Mouse (Mus musculus) E14TG2a.4 (cell line): ENCODE data around the gene Mkrn1.
"Not testable (repeated sequence)": the region's sequence is repeated elsewhere in the genome, so short reads cannot be mapped to it uniquely, and the experiment has no call there.

Experiments used
- H3K27me3 ChIP-seq: 2 replicates; pipeline ENCODE4 v1.6.1; 2014; ENCODE audit warnings: low read length, control low read depth; ENCODE audit not compliant: insufficient read depth
- H3K36me3 ChIP-seq: 2 replicates; pipeline ENCODE4 v1.6.1; 2014; ENCODE audit warnings: low read length, control low read depth; ENCODE audit not compliant: insufficient read depth
- H3K4me1 ChIP-seq: replicated peaks from 2 replicates; pipeline ENCODE4 v1.6.1; 2014; ENCODE audit warnings: low read depth, low read length, control low read depth
- H3K4me3 ChIP-seq: replicated peaks from 2 replicates; pipeline ENCODE4 v1.5.1; 2014; ENCODE audit warnings: mild to moderate bottlenecking, low read length
- H3K9me3 ChIP-seq: 2 replicates; pipeline ENCODE4 v1.6.1; 2014; ENCODE audit warnings: low read length, control low read depth
- CTCF ChIP-seq: conservative IDR thresholded peaks from 2 replicates; pipeline ENCODE4 v1.5.1; 2014; ENCODE audit warnings: low read length
- NANOG ChIP-seq: IDR thresholded peaks from 2 replicates; pipeline ENCODE4 v1.6.1; 2014; ENCODE audit warnings: borderline replicate concordance, low read length, mixed read lengths
- POU5F1 ChIP-seq: IDR thresholded peaks from 2 replicates; pipeline ENCODE4 v1.6.1; 2014; ENCODE audit warnings: low read length, borderline replicate concordance

Gene Mkrn1

DNA sequence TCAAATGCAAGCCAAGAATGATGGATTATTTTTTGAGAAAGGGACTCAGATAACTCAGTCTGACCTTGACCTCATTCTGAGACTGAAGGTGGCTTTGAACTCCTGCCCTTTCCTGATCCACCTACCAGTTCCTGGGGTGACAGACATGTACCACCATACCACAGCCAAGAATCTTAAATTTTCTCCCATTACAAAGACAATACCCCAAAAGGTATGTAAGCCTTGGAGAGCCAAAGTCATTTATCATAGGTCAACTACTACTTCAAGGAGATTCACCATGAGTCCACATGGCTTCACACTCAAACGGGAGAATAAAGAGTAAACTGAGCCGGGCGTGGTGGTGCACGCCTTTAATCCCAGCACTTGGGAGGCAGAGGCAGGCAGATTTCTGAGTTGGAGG lies 30.3 kb upstream of the Mkrn1 start:
- no peaks in the 10 kb centered on the region for H3K27me3 ChIP-seq
- H3K36me3 ChIP-seq, result no peaks in the 10 kb centered on the region
- H3K4me1 ChIP-seq, result peaks cover 75% of the 10 kb centered on the region
- no peaks in the 10 kb centered on the region for H3K9me3 ChIP-seq
- TF ChIP-seq POU5F1 (no peak), NANOG (no peak), CTCF (no peak)
- H3K4me3 ChIP-seq, result no peak overlapping the region

DNA sequence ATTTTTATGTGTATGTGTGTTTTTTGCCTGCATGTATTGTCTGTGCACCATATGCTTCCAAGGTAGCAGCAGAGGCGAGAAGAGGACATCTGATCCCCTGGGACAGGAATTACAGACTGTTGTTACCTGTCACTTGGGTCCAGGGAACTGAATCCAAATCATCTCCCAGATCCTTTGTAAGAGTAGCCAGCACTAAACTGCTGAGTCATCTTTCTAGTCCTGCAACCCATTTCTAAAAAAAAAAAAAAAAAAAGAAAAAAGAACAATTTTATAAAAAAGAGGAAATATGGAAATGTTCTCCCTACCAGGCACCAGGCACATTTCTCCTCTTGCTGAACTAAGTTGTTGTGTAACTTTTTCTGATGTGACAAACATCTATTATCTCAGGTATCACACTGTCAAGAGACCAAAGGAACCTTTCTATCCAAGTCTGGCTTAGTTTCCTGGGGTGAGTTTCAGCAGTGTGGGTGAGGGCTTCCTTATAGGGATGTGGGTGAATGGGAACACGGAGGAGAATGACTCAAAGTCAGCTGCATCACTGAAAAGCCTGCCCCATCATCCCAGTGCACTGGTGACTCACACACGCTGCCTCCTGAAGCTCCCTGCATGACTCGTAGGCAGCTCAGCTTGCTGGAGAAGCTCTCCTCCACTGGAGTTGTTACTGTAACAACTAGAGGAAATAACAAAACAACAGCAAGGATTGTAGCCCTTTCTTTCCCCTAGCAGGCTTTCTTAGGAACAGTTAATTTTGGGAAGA lies 27.3 kb upstream of the Mkrn1 start:
- Histone ChIP-seq H3K4me1 (peaks cover 78% of the 10 kb centered on the region), H3K36me3 (no peaks in the 10 kb centered on the region), H3K9me3 (no peaks in the 10 kb centered on the region), H3K27me3 (no peaks in the 10 kb centered on the region), H3K4me3 (peak overlapping the region; percentile 52)
- TF ChIP-seq POU5F1 (no peak), CTCF (no peak), NANOG (no peak)

DNA sequence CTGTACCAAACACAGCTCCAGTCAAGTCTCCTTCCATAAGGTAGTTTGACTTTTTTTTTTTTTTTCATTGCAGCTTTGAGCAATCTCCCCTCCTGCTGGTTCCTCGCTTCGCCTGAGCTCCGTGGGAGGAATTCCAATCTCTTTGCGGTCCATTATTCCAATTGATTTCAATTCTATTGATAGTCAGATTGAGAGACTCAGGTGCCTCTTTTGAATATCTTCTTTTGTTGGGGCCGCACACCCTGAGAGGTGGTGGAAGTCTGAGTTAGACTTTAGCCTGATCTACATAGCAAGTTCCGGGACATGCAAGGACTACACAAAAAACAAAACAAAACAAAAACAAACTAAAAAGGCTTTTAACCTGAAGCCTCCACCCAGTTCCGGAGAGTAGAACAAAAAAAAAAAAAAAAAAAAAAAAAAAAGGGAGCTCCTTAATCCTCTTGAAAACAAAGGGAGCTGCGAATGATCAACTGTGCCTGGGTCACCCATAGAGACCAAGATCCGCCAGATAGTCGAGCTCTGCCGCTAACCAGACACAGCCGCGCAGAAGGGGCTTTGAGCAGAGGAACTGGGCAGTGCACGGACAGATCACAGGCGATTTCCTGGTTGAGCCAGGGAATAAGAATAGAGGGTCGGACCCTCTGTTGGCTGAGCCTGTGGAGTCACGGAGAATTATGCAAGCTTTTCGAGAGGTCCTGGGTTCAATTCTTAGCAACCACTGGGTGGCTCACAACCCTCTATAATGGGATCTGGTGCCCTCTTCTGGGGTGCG lies 25.7 kb upstream of the Mkrn1 start:
- Histone ChIP-seq H3K9me3 (no peaks in the 10 kb centered on the region), H3K4me3 (peak overlapping the region; percentile 65), H3K36me3 (no peaks in the 10 kb centered on the region), H3K4me1 (peaks cover 81% of the 10 kb centered on the region), H3K27me3 (no peaks in the 10 kb centered on the region)
- TF ChIP-seq NANOG (peak; percentile 80), CTCF (peak; percentile 34; the same call in 1 of the 2 replicates), POU5F1 (no peak; the same call in 1 of the 2 replicates)

DNA sequence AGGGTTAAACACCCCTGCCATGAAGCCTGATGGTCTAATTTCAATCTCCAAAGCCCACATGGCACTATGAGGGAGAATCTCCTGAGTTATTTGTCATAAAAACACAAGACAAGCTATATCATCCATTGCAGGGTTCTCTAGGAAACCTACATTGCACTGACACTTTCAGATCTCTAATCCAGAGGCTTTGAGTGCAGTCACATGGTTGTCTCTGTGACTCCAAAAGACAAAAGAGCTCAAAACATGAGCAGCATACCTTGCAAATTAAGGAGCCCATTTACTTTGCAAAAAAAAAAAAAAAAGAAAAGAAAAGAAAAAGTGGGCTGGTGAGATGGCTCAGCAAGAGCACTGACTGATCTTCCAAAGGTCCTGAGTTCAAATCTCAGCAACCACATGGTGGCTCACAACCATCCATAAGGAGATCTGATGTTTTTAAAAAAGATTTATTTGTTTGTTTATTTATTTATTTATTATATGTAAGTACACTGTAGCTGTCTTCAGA lies 22.6 kb upstream of the Mkrn1 start:
- peaks cover 83% of the 10 kb centered on the region for H3K4me1 ChIP-seq
- no peaks in the 10 kb centered on the region for H3K9me3 ChIP-seq
- H3K4me3 ChIP-seq, result 0 out of 2 replicates have a peak overlapping the region, but pooled peaks have one; percentile 0
- H3K27me3 ChIP-seq, result no peaks in the 10 kb centered on the region
- H3K36me3 ChIP-seq, result no peaks in the 10 kb centered on the region
- TF ChIP-seq CTCF (no peak), NANOG (no peak)

DNA sequence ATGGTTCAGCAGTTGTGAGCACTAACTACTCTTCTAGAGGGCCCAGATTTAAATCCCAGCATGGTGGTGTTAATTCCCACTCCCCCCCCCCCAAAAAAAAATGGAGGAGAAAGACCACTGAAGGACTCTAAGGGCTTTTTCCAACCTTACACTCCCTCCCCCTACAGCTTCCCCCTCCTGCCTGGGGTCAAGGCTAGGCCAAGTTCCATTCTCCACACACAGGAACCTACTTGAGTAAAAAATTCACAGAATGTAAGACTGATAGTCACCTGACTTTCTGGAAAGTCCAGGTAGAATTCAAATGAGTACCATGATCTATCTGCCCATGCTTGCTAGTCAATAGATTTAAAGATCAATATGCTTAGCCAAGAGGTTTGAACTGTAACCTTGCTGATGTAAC lies 19.9 kb upstream of the Mkrn1 start:
- H3K9me3 ChIP-seq, result no peaks in the 10 kb centered on the region
- H3K27me3 ChIP-seq, result no peaks in the 10 kb centered on the region
- no peak overlapping the region for H3K4me3 ChIP-seq
- H3K36me3 ChIP-seq, result no peaks in the 10 kb centered on the region
- no peak for TF ChIP-seq POU5F1
- H3K4me1 ChIP-seq, result peaks cover 92% of the 10 kb centered on the region

DNA sequence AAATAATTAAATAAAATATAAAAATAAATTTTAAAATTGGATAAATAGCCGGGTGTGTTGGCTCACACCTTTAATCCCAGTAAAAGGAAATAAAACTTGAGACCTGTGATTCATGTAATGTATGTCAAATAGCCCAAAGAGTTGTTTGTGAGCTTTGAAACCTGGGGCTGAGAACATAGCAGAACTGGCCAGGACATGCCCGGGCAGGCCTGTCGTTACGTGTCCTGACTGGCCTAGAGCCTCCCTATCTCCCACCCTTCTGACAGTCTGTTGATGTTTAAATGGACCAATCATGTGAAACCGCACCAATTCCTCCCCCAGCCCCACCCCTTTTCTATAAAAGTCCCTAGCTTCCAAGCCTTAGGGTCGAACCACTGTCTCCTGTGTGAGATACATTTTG lies 17.3 kb upstream of the Mkrn1 start:
- H3K4me1 ChIP-seq, result peaks cover 95% of the 10 kb centered on the region
- H3K9me3 ChIP-seq, H3K36me3 ChIP-seq, H3K4me3 ChIP-seq, H3K27me3 ChIP-seq: not testable (repeated sequence)

DNA sequence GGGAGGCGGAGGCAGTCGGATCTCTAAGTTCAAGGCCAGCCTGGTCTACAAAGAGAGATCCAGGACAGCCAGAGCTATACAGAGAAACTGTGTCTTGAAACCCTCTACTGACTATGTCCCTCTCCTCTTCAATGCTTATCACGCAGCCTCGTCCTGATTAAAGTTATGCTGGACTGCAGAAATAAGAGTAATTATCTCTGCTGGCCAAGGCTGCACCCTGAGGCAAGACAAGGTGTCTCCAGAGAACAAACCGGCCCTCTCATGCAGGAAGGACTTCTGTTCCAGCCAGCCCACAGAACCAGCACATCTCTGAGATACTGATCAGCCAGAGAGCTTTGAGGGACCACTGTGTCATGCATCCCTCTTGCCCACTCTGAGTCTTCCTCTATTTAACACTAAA lies 15.6 kb upstream of the Mkrn1 start:
- no peak overlapping the region for H3K4me3 ChIP-seq

DNA sequence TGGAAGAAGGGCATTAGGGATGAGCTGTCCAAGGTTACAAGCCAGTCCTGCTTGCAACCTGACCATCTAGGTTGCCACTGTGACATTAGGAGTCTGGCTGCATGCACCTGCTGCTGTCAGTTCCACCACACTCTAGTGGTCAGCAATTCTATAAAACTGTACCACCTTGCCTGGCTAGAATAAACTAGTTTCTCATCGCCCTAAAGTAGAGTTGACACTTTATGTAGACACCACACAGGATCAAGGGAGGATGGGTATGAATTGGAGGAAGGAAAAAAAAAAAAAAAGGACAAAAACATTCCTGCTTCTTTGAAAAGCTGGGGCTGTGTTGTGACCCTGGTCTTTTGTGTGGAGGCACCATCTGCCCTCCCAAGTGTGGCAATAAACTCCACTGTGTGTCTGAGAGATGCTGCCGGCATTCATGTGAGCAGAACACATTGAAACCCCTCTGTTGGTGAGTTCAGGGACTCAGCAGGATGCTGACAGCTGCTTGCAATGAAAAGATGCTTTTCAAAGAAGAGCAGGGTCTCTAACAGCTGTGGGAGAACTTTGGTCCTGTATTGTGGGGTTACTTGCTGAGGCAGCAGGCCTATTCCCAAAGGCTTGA lies 14.7 kb upstream of the Mkrn1 start:
- H3K27me3 ChIP-seq, result no peaks in the 10 kb centered on the region
- no peak overlapping the region for H3K4me3 ChIP-seq
- no peaks in the 10 kb centered on the region for H3K36me3 ChIP-seq
- TF ChIP-seq NANOG, result peak; percentile 83
- TF ChIP-seq CTCF, result no peak
- no peak for TF ChIP-seq POU5F1
- peaks cover 92% of the 10 kb centered on the region for H3K4me1 ChIP-seq
- 0 out of 2 replicates have a peak, but pooled peaks cover 3% of the 10 kb centered on the region for H3K9me3 ChIP-seq

More for the DNA sequence above, 15.6 kb upstream of the Mkrn1 start:
- no peaks in the 10 kb centered on the region for H3K27me3 ChIP-seq
- peaks cover 92% of the 10 kb centered on the region for H3K4me1 ChIP-seq
- no peaks in the 10 kb centered on the region for H3K36me3 ChIP-seq
- TF ChIP-seq NANOG, result no peak
- TF ChIP-seq CTCF, result no peak
- TF ChIP-seq POU5F1, result no peak
- 0 out of 2 replicates have a peak, but pooled peaks cover 3% of the 10 kb centered on the region for H3K9me3 ChIP-seq
